Mouse (Mus musculus): Measurements from ENCODE around the gene Mfap2. TPM values are rescaled to one million over a fixed set of nuclear protein-coding genes. Genes with fewer than 3 reads are reported as not detected.

Mfap2 gene
- polyA plus RNA-seq, 1 experiment from 2014 or later: 279 TPM

DNA sequence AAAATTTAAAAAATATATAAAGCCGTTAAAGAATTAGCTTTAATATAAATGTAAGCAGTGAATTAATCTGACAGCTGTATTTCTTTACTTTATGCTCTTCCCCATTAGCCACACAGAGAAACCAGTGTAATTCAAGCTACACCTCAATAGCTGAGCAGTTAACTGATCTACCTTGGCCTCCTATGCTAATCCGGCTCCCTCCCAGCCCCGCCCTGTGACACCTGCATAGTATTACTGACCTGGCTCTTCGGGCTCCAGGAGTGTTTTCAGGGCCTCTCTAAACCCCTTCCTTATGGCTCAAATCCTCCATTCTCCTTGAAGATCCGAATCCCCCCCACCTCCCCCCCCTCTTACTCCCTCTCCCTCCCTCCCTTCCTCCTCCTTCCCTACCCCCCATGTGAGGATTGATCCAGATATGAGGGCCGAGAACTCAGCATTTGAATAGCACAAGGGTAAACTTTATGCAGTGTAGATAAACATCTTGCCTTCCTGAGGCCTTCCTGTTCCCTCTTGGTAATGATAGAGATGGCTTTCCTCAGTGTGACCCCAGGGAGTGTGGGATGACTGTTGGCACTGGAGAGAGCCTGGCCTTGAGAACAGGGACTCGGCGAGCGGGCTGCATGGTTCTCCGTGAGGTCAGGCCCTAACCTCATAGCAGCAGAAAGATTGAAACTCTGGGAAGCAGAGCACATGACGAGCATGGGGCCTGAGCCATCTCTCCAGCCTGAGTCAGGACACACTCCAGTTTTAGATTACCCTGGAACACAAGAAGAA, 42.6 kb upstream of the Mfap2 start:
- DNase-seq (ENCODE audit: low spot score): no peak
- H3K27ac ChIP-seq (ENCODE audit: low read depth, low read length): no peak overlapping the region
- 90% methylated on average over 11 of the region's 11 CpGs for WGBS
- H3K4me3 ChIP-seq (ENCODE audit: low read depth, low read length): no peak overlapping the region
- peaks cover 14% of the 10 kb centered on the region for H3K36me3 ChIP-seq (ENCODE audit: control insufficient read depth, insufficient read depth, low read length)
- no peaks in the 10 kb centered on the region for H3K27me3 ChIP-seq (ENCODE audit: control insufficient read depth, insufficient read depth, low read length)
- ATAC-seq (ENCODE audit: insufficient read depth, low FRiP score, low TSS enrichment): no peak
- no peak overlapping the region for H3K9ac ChIP-seq (ENCODE audit: low read length)
- peaks cover under 1% of the 10 kb centered on the region; the same call in 1 of the 2 replicates for H3K4me1 ChIP-seq (ENCODE audit: control insufficient read depth, insufficient read depth, low read length)
- no peak overlapping the region for H3K4me2 ChIP-seq (ENCODE audit: low read depth)
- H3K9me3 ChIP-seq (ENCODE audit: control insufficient read depth, low read length): no peaks in the 10 kb centered on the region

DNA sequence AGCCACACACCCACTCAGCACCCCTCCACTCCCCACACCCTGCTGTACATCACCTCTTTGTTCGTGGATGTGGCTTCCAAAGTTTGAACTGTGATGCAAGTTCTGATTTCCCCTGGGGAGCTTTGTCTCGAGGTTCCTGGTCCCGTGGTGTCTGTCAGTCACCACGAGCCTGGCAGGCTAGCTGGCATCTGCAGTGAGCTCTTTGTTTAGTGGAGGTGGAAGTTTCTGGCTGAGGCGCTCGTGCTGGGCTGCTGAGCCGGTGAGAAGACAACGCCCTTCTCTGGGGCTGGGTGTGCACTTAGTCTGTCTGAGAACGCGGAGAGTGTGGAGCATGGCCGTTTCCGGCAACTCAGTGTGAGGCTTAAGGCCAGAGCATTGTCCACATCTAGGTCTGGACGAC, 38.5 kb upstream of the Mfap2 start:
- no peaks in the 10 kb centered on the region for H3K4me1 ChIP-seq (ENCODE audit: control insufficient read depth, insufficient read depth, low read length)
- no peak overlapping the region for H3K4me3 ChIP-seq (ENCODE audit: low read depth, low read length)
- H3K36me3 ChIP-seq (ENCODE audit: control insufficient read depth, insufficient read depth, low read length): peaks cover 19% of the 10 kb centered on the region
- H3K27me3 ChIP-seq (ENCODE audit: control insufficient read depth, insufficient read depth, low read length): no peaks in the 10 kb centered on the region
- no peaks in the 10 kb centered on the region for H3K9me3 ChIP-seq (ENCODE audit: control insufficient read depth, low read length)
- no peak overlapping the region for H3K4me2 ChIP-seq (ENCODE audit: low read depth)
- H3K27ac ChIP-seq (ENCODE audit: low read depth, low read length): no peak overlapping the region
- DNase-seq (ENCODE audit: low spot score) (no peak), ATAC-seq (ENCODE audit: insufficient read depth, low FRiP score, low TSS enrichment) (no peak)
- no peak overlapping the region for H3K9ac ChIP-seq (ENCODE audit: low read length)
- 89% methylated on average over 13 of the region's 13 CpGs for WGBS

DNA sequence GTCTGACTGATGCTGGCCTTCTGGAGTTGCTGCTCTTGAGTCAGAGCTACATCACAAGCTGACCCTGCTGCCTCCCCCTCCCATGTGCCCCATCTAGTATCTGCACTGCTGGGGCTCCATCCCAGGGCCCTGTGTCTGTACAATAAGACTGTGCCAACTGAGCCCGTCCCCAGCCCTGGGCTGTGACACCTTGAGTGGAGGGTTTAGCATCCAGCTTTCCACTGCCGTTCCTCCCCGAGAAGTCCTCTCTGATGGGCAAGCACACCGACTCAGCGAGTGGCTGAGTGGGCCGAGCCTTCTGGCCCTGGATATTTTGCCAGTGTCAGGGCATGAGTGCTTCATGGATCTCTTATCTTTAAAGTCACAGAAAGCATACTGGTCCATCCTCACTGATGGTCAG, 35.8 kb upstream of the Mfap2 start:
- H3K4me3 ChIP-seq (ENCODE audit: low read depth, low read length): no peak overlapping the region
- no peak overlapping the region for H3K9ac ChIP-seq (ENCODE audit: low read length)
- H3K36me3 ChIP-seq (ENCODE audit: control insufficient read depth, insufficient read depth, low read length): peaks cover 26% of the 10 kb centered on the region
- H3K27ac ChIP-seq (ENCODE audit: low read depth, low read length): no peak overlapping the region
- ATAC-seq (ENCODE audit: insufficient read depth, low FRiP score, low TSS enrichment) (no peak), DNase-seq (ENCODE audit: low spot score) (no peak)
- H3K9me3 ChIP-seq (ENCODE audit: control insufficient read depth, low read length): no peaks in the 10 kb centered on the region
- H3K4me1 ChIP-seq (ENCODE audit: control insufficient read depth, insufficient read depth, low read length): no peaks in the 10 kb centered on the region
- no peak overlapping the region for H3K4me2 ChIP-seq (ENCODE audit: low read depth)
- 95% methylated on average over 6 of the region's 6 CpGs for WGBS
- H3K27me3 ChIP-seq (ENCODE audit: control insufficient read depth, insufficient read depth, low read length): no peaks in the 10 kb centered on the region

DNA sequence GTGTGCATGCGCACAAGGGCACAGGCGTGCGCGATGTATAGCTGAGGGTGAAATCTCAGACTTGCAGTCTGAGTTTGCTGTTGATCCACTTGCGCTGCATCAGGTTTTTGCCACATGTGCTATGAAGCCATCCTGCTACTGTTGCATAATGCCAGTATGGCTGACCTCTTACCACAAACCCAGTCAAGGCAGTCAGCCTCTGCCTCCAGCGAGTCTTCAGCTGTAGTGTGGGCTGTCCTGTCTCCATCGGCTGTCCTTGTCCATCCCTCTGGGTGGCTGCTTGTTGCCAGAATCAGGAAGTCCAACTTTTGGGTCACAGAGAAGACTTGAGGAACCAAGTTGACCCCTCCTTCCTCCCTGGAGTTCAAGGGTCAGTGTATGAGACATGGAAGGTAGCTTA, 34.9 kb upstream of the Mfap2 start:
- Histone ChIP-seq H3K36me3 (ENCODE audit: control insufficient read depth, insufficient read depth, low read length) (peaks cover 26% of the 10 kb centered on the region), H3K27me3 (ENCODE audit: control insufficient read depth, insufficient read depth, low read length) (no peaks in the 10 kb centered on the region), H3K9me3 (ENCODE audit: control insufficient read depth, low read length) (no peaks in the 10 kb centered on the region), H3K4me3 (ENCODE audit: low read depth, low read length) (no peak overlapping the region), H3K4me1 (ENCODE audit: control insufficient read depth, insufficient read depth, low read length) (no peaks in the 10 kb centered on the region), H3K9ac (ENCODE audit: low read length) (no peak overlapping the region), H3K4me2 (ENCODE audit: low read depth) (no peak overlapping the region), H3K27ac (ENCODE audit: low read depth, low read length) (no peak overlapping the region)
- WGBS: 97% methylated on average over 7 of the region's 7 CpGs
- ATAC-seq (ENCODE audit: insufficient read depth, low FRiP score, low TSS enrichment) (no peak), DNase-seq (ENCODE audit: low spot score) (no peak)

DNA sequence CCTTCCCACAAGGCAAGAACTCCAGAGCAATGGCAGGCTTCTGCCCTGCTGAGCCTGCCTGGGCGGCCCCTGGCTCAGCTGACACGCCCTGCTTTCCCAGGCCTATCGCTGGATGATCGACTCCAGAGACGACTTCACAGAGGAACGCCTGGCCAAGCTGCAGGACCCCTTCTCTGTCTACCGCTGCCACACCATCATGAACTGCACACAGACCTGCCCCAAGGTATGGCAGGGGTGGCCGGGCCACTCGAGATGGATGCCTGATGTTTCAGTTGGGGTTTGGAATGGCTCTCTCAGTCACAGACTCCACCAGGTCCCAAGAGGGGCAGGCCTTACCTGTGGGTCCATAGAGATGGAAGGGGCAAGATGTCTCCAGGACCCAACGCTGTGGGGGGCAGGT, 32.9 kb upstream of the Mfap2 start:
- no peaks in the 10 kb centered on the region for H3K27me3 ChIP-seq (ENCODE audit: control insufficient read depth, insufficient read depth, low read length)
- DNase-seq (ENCODE audit: low spot score): no peak
- no peaks in the 10 kb centered on the region for H3K4me1 ChIP-seq (ENCODE audit: control insufficient read depth, insufficient read depth, low read length)
- H3K4me3 ChIP-seq (ENCODE audit: low read depth, low read length): no peak overlapping the region
- peaks cover 16% of the 10 kb centered on the region for H3K36me3 ChIP-seq (ENCODE audit: control insufficient read depth, insufficient read depth, low read length)
- no peak overlapping the region for H3K4me2 ChIP-seq (ENCODE audit: low read depth)
- H3K27ac ChIP-seq (ENCODE audit: low read depth, low read length): no peak overlapping the region
- no peak overlapping the region for H3K9ac ChIP-seq (ENCODE audit: low read length)
- no peak for ATAC-seq (ENCODE audit: insufficient read depth, low FRiP score, low TSS enrichment)
- 84% methylated on average over 10 of the region's 10 CpGs for WGBS
- no peaks in the 10 kb centered on the region for H3K9me3 ChIP-seq (ENCODE audit: control insufficient read depth, low read length)

DNA sequence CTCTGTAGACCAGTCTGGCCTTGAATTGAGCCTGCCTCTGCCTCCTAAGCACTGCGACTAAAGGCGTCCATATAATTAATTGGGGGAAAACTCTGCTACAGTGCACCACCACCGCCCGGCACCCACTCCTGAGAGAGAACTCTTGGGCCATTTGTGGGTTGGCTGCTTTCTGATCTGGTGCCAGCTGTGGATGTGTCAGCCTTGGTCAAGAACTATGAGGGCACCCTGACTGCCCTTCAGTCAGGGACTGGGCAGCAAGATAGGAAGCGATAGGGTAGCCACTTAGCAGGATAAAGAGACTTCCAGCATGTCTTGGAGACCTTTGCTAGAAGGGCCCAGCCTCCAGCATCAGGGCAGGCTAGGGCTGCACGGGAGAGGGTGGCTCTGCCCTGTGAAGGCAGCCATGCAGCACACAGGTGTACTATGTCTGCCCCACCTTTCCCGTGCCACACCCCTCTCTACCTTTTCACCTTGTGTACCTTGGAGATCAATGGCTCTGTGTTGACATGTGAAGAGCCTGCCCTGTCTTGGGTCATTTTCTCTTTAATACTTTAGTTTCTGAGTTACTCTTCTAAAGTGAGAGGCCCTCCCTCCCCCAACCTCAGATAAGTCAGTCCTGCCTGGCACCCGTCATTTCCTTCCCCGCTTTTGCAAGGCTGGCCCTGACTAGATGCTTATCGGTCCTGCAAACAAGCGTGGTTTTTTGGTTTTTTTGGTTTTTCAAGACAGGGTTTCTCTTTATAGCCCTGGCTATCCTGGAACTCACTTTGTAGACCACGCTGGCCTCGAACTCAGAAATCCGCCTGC, 32.1 kb upstream of the Mfap2 start:
- peaks cover 9% of the 10 kb centered on the region for H3K36me3 ChIP-seq (ENCODE audit: control insufficient read depth, insufficient read depth, low read length)
- H3K4me2 ChIP-seq (ENCODE audit: low read depth): no peak overlapping the region
- no peaks in the 10 kb centered on the region for H3K9me3 ChIP-seq (ENCODE audit: control insufficient read depth, low read length)
- H3K27me3 ChIP-seq (ENCODE audit: control insufficient read depth, insufficient read depth, low read length): no peaks in the 10 kb centered on the region
- H3K4me1 ChIP-seq (ENCODE audit: control insufficient read depth, insufficient read depth, low read length): no peaks in the 10 kb centered on the region
- H3K9ac ChIP-seq (ENCODE audit: low read length): no peak overlapping the region
- DNase-seq (ENCODE audit: low spot score): no peak
- 93% methylated on average over 14 of the region's 14 CpGs for WGBS
- H3K4me3 ChIP-seq (ENCODE audit: low read depth, low read length): no peak overlapping the region
- no peak overlapping the region for H3K27ac ChIP-seq (ENCODE audit: low read depth, low read length)
- ATAC-seq (ENCODE audit: insufficient read depth, low FRiP score, low TSS enrichment): no peak

DNA sequence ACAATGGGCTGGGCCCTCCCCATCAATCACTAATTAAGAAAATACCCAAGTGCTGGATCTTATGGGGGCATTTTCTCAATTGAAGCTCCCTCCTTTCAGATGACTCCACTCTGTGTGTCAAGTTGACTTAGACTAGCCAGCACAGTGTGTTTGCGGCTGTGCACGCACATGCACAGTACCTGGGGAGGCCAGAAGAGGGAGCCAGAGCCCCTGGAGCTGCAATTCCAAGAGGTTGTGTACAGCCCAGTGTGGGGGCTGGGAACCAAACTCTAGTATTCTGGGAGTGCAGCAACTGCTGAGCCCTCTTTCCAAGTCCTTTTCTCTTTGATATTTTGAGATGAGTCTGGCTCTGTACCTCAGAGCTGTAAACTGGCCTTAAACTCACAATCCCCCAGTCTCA, 28.6 kb upstream of the Mfap2 start:
- Histone ChIP-seq H3K9me3 (ENCODE audit: control insufficient read depth, low read length) (no peaks in the 10 kb centered on the region), H3K36me3 (ENCODE audit: control insufficient read depth, insufficient read depth, low read length) (peaks cover 9% of the 10 kb centered on the region), H3K9ac (ENCODE audit: low read length) (no peak overlapping the region), H3K4me2 (ENCODE audit: low read depth) (no peak overlapping the region), H3K27ac (ENCODE audit: low read depth, low read length) (no peak overlapping the region), H3K4me3 (ENCODE audit: low read depth, low read length) (no peak overlapping the region), H3K27me3 (ENCODE audit: control insufficient read depth, insufficient read depth, low read length) (no peaks in the 10 kb centered on the region), H3K4me1 (ENCODE audit: control insufficient read depth, insufficient read depth, low read length) (no peaks in the 10 kb centered on the region)
- no peak for DNase-seq (ENCODE audit: low spot score)
- 95% methylated on average over 2 of the region's 2 CpGs for WGBS
- ATAC-seq (ENCODE audit: insufficient read depth, low FRiP score, low TSS enrichment): no peak

DNA sequence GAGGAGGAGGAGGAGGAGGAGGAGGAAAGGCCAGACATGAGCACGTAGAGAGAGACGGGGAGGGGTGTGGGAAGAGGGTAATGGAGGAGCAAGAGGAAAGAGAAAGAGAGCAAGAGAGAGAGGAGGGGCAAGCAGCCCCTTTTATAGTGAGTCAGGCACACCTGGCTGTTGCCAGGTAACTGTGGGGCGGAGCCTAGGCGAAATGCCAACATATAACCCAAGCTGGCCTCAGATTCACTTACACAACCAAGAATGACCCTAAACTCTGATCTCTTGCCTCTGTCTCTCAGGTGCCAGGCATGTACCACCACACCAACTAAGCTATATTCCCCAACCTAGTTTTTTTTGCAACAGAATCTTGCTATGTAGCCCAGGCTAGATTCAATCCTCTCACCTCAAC, 27.4 kb upstream of the Mfap2 start:
- Histone ChIP-seq H3K36me3 (ENCODE audit: control insufficient read depth, insufficient read depth, low read length) (peaks cover 7% of the 10 kb centered on the region), H3K27me3 (ENCODE audit: control insufficient read depth, insufficient read depth, low read length) (no peaks in the 10 kb centered on the region), H3K4me3 (ENCODE audit: low read depth, low read length) (no peak overlapping the region), H3K9me3 (ENCODE audit: control insufficient read depth, low read length) (no peaks in the 10 kb centered on the region), H3K4me2 (ENCODE audit: low read depth) (no peak overlapping the region), H3K27ac (ENCODE audit: low read depth, low read length) (no peak overlapping the region), H3K9ac (ENCODE audit: low read length) (no peak overlapping the region), H3K4me1 (ENCODE audit: control insufficient read depth, insufficient read depth, low read length) (peaks cover 7% of the 10 kb centered on the region; the same call in 1 of the 2 replicates)
- WGBS: 76% methylated on average over 4 of the region's 4 CpGs
- no peak for ATAC-seq (ENCODE audit: insufficient read depth, low FRiP score, low TSS enrichment)
- no peak for DNase-seq (ENCODE audit: low spot score)

DNA sequence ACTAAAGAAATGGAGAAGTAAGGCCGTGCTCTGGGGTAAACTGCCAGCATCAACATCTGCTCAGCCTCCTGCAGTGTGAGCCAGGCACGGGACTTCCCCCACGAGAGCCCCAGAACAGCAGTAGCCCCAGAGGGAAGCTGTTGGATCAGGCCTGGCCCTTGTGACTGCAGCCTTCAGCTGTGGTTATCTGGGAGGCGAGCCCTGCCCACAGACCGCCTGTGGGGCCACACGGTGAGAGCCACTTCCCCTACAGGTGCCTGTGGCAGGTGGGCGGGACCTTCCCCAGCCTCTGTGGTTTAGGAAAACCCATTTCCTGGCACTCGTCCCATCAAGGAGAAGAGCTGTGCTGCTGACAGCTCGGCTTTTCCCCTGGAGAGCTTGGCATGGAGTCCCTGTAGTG, 26.8 kb upstream of the Mfap2 start:
- H3K9me3 ChIP-seq (ENCODE audit: control insufficient read depth, low read length): no peaks in the 10 kb centered on the region
- H3K4me1 ChIP-seq (ENCODE audit: control insufficient read depth, insufficient read depth, low read length): peaks cover 7% of the 10 kb centered on the region; the same call in 1 of the 2 replicates
- H3K27me3 ChIP-seq (ENCODE audit: control insufficient read depth, insufficient read depth, low read length): no peaks in the 10 kb centered on the region
- H3K4me3 ChIP-seq (ENCODE audit: low read depth, low read length): no peak overlapping the region
- H3K27ac ChIP-seq (ENCODE audit: low read depth, low read length): no peak overlapping the region
- H3K4me2 ChIP-seq (ENCODE audit: low read depth): no peak overlapping the region
- no peak overlapping the region for H3K9ac ChIP-seq (ENCODE audit: low read length)
- DNase-seq (ENCODE audit: low spot score) (no peak), ATAC-seq (ENCODE audit: insufficient read depth, low FRiP score, low TSS enrichment) (no peak)
- 21% methylated on average over 9 of the region's 9 CpGs for WGBS
- peaks cover 7% of the 10 kb centered on the region for H3K36me3 ChIP-seq (ENCODE audit: control insufficient read depth, insufficient read depth, low read length)

Measured in neural tube, embryonic 11.5 days (tissue).